Mouse (Mus musculus) lung, embryonic 16.5 days (tissue): Measurements from ENCODE around the gene Prss29. TPM values are rescaled to one million over a fixed set of nuclear protein-coding genes. Genes with fewer than 3 reads are reported as not detected.

Source experiments
- ATAC-seq: fragments of 200-750 bp; cut with Nextera tagmentation; 2 replicates; pipeline ENCODE4 v1.8.0; 2017; ENCODE audit warnings: low read depth, mild to moderate bottlenecking, moderate library complexity
- H3K27ac ChIP-seq: fragments of 300-500 bp; sonication (generic); 2 replicates; pipeline ENCODE4 v1.5.1; 2014; ENCODE audit warnings: mild to moderate bottlenecking, control low read depth, low read length
- H3K27me3 ChIP-seq: fragments of 300-500 bp; sonication (generic); 2 replicates; pipeline ENCODE4 v1.6.1; 2014; ENCODE audit warnings: low read depth, low read length, mixed read lengths; ENCODE audit not compliant: control insufficient read depth, insufficient read depth
- H3K36me3 ChIP-seq: fragments of 300-500 bp; sonication (generic); 2 replicates; pipeline ENCODE4 v1.6.1; 2014; ENCODE audit warnings: low read length; ENCODE audit not compliant: control insufficient read depth, insufficient read depth
- H3K4me1 ChIP-seq: fragments of 300-500 bp; sonication (generic); replicated peaks from 2 replicates; pipeline ENCODE4 v1.6.1; 2014; ENCODE audit warnings: low read length, mixed read lengths; ENCODE audit not compliant: control insufficient read depth, insufficient read depth
- H3K4me2 ChIP-seq: fragments of 300-500 bp; sonication (generic); 2 replicates; pipeline ENCODE4 v1.6.1; 2014; ENCODE audit warnings: low read depth, low read length, control low read depth
- H3K4me3 ChIP-seq: fragments of 300-500 bp; sonication (generic); 2 replicates; pipeline ENCODE4 v1.5.1; 2014; ENCODE audit warnings: mild to moderate bottlenecking, low read length, control low read depth
- H3K9ac ChIP-seq: fragments of 300-500 bp; sonication (generic); 2 replicates; pipeline ENCODE4 v1.6.1; 2014; ENCODE audit warnings: low read length, control low read depth
- H3K9me3 ChIP-seq: fragments of 300-500 bp; sonication (generic); 2 replicates; pipeline ENCODE4 v1.6.1; 2016; ENCODE audit warnings: low read length; ENCODE audit not compliant: control insufficient read depth
- WGBS: fragments of 180-500 bp; shearing (Covaris S2); extraction: QIAGEN DNeasy Blood & Tissue Kit; methylation state at CpG from one replicate; pipeline ENCODE4 v1.1.7; 2014; 5-methylcytosine and 5-hydroxymethylcytosine counted together
- polyA plus RNA-seq: library from polyadenylated mRNA; unstranded; fragments of >200 nt; fragmentation: Nextera tagmentation; extraction: Ambion mirVana; gene quantifications from 2 replicates; pipeline ENCODE4 v1.2.1, GENCODE M21; 2015

Gene Prss29
- polyA plus RNA-seq, 1 experiment from 2014 or later = not detected

- Histone ChIP-seq H3K27ac (no peak overlapping the region), H3K9ac (no peak overlapping the region), H3K36me3 (no peaks in the 10 kb centered on the region), H3K4me2 (no peak overlapping the region), H3K4me1 (no peaks in the 10 kb centered on the region), H3K4me3 (no peak overlapping the region), H3K9me3 (no peaks in the 10 kb centered on the region), H3K27me3 (no peaks in the 10 kb centered on the region)
- ATAC-seq = no peak
- WGBS = 2% methylated on average over 8 of the region's 8 CpGs
Observed at GRCm38 (mm10) chr17:25333943-25334342, 15.5 kb downstream of the Prss29 start.

GRCm38 (mm10) chr17:25338218-25338617 is 19.8 kb downstream of the Prss29 start:
- 79% methylated on average over 4 of the region's 4 CpGs for WGBS
- no peak for ATAC-seq
- no peak overlapping the region for H3K4me3 ChIP-seq

GRCm38 (mm10) chr17:25340003-25340402 is 21.5 kb downstream of the Prss29 start:
- no peaks in the 10 kb centered on the region for H3K27me3 ChIP-seq
- WGBS = 81% methylated on average over 6 of the region's 6 CpGs
- ATAC-seq = no peak
- no peak overlapping the region for H3K9ac ChIP-seq
- no peaks in the 10 kb centered on the region for H3K4me1 ChIP-seq
- no peak overlapping the region for H3K4me3 ChIP-seq
- no peaks in the 10 kb centered on the region for H3K36me3 ChIP-seq
- no peaks in the 10 kb centered on the region for H3K9me3 ChIP-seq
- H3K27ac ChIP-seq = no peak overlapping the region
- H3K4me2 ChIP-seq = no peak overlapping the region

More at GRCm38 (mm10) chr17:25338218-25338617, 19.8 kb downstream of the Prss29 start:
- no peak overlapping the region for H3K9ac ChIP-seq
- no peaks in the 10 kb centered on the region for H3K36me3 ChIP-seq
- H3K27ac ChIP-seq = no peak overlapping the region
- no peaks in the 10 kb centered on the region for H3K9me3 ChIP-seq
- no peaks in the 10 kb centered on the region for H3K4me1 ChIP-seq
- H3K27me3 ChIP-seq = no peaks in the 10 kb centered on the region
- no peak overlapping the region for H3K4me2 ChIP-seq

GRCm38 (mm10) chr17:25341490-25341889 is 23.0 kb downstream of the Prss29 start:
- 38% methylated on average over 3 of the region's 3 CpGs for WGBS
- H3K9ac ChIP-seq = no peak overlapping the region

GRCm38 (mm10) chr17:25345462-25345861 is 27.0 kb downstream of the Prss29 start, which contains the start of gene Tpsab1:
Tpsab1 (minus strand) TSS chr17:25345562.
- ATAC-seq = no peak
- no peak within 1 kb of the TSS for H3K4me3 ChIP-seq
- 81% methylated on average over 4 of the region's 4 CpGs for WGBS
- no peak within 1 kb of the TSS for H3K27ac ChIP-seq
- no peaks in the 10 kb centered on the region for H3K4me1 ChIP-seq
- no peaks in the 10 kb centered on the region for H3K9me3 ChIP-seq
- H3K4me2 ChIP-seq = no peak within 1 kb of the TSS
- no peaks in the 10 kb centered on the region for H3K36me3 ChIP-seq
- no peak within 1 kb of the TSS for H3K9ac ChIP-seq
- no peaks in the 10 kb centered on the region for H3K27me3 ChIP-seq

More at GRCm38 (mm10) chr17:25341490-25341889, 23.0 kb downstream of the Prss29 start:
- no peaks in the 10 kb centered on the region for H3K27me3 ChIP-seq
- H3K27ac ChIP-seq = no peak overlapping the region
- no peaks in the 10 kb centered on the region for H3K4me1 ChIP-seq
- H3K9me3 ChIP-seq = no peaks in the 10 kb centered on the region
- no peak for ATAC-seq
- no peaks in the 10 kb centered on the region for H3K36me3 ChIP-seq
- no peak overlapping the region for H3K4me2 ChIP-seq
- H3K4me3 ChIP-seq = no peak overlapping the region

- Histone ChIP-seq H3K27ac (no peak overlapping the region), H3K4me1 (no peaks in the 10 kb centered on the region), H3K4me3 (no peak overlapping the region), H3K9me3 (no peaks in the 10 kb centered on the region), H3K27me3 (no peaks in the 10 kb centered on the region), H3K36me3 (no peaks in the 10 kb centered on the region), H3K9ac (no peak overlapping the region), H3K4me2 (no peak overlapping the region)
- no peak for ATAC-seq
- WGBS = 60% methylated on average over 2 of the region's 2 CpGs
Observed at GRCm38 (mm10) chr17:25361291-25361690, 42.8 kb downstream of the Prss29 start.

GRCm38 (mm10) chr17:25363726-25364125 is 45.3 kb downstream of the Prss29 start:
- no peaks in the 10 kb centered on the region for H3K27me3 ChIP-seq
- 0% methylated on average over 1 of the region's 1 CpGs for WGBS
- ATAC-seq = no peak

GRCm38 (mm10) chr17:25366005-25366404 is 47.6 kb downstream of the Prss29 start, which contains the start of gene Tpsb2:
Tpsb2 (plus strand) TSS chr17:25366305.
- Histone ChIP-seq H3K9me3 (no peaks in the 10 kb centered on the region), H3K36me3 (no peaks in the 10 kb centered on the region), H3K9ac (no peak within 1 kb of the TSS), H3K27ac (no peak within 1 kb of the TSS), H3K27me3 (no peaks in the 10 kb centered on the region), H3K4me1 (no peaks in the 10 kb centered on the region), H3K4me3 (no peak within 1 kb of the TSS), H3K4me2 (no peak within 1 kb of the TSS)
- no peak for ATAC-seq
- 69% methylated on average over 2 of the region's 2 CpGs for WGBS

More at GRCm38 (mm10) chr17:25363726-25364125, 45.3 kb downstream of the Prss29 start:
- Histone ChIP-seq H3K9ac (no peak overlapping the region), H3K27ac (no peak overlapping the region), H3K36me3 (no peaks in the 10 kb centered on the region), H3K9me3 (no peaks in the 10 kb centered on the region), H3K4me2 (no peak overlapping the region), H3K4me1 (no peaks in the 10 kb centered on the region), H3K4me3 (no peak overlapping the region)

GRCm38 (mm10) chr17:25368973-25369372 is 50.5 kb downstream of the Prss29 start, which contains the start of gene Tpsg1:
Tpsg1 (plus strand) TSS chr17:25369273.
- Histone ChIP-seq H3K4me1 (peaks cover 3% of the 10 kb centered on the region; the same call in 1 of the 2 replicates), H3K4me2 (no peak within 1 kb of the TSS), H3K9ac (no peak within 1 kb of the TSS), H3K27ac (no peak within 1 kb of the TSS), H3K36me3 (no peaks in the 10 kb centered on the region), H3K9me3 (no peaks in the 10 kb centered on the region), H3K4me3 (no peak within 1 kb of the TSS), H3K27me3 (no peaks in the 10 kb centered on the region; the same call in 1 of the 2 replicates)
- WGBS = 62% methylated on average over 3 of the region's 3 CpGs
- no peak for ATAC-seq
